Mouse (Mus musculus): ENCODE measurements around the gene Mrpl42.
A peak's percentile ranks its signal among the peaks of the same experiment; 100 is the strongest.
"Not testable (repeated sequence)": the region's sequence is repeated elsewhere in the genome, so short reads cannot be mapped to it uniquely, and the experiment has no call there.

The Mrpl42 gene

GRCm38 (mm10) chr10:95501463-95502081 lies at the start of gene Mrpl42:
Gene Mrpl42 (minus strand): TSS chr10:95501940.
- DNase-seq (ENCODE audit: low read depth), result peak; percentile 86

- peak; percentile 75 for DNase-seq (ENCODE audit: low read depth)
These were observed 48.8 kb upstream of the Mrpl42 start for GRCm38 (mm10) chr10:95550506-95550905.

GRCm38 (mm10) chr10:95549080-95549479 lies 47.3 kb upstream of the Mrpl42 start:
- not testable (repeated sequence) for DNase-seq (ENCODE audit: low read depth)

- DNase-seq (ENCODE audit: low read depth), result no peak
These were observed 46.5 kb upstream of the Mrpl42 start for GRCm38 (mm10) chr10:95548154-95548826.

- no peak for DNase-seq (ENCODE audit: low read depth)
These were observed 44.4 kb upstream of the Mrpl42 start for GRCm38 (mm10) chr10:95546178-95546577.

GRCm38 (mm10) chr10:95545051-95545450 lies 43.3 kb upstream of the Mrpl42 start:
- no peak for DNase-seq (ENCODE audit: low read depth)

GRCm38 (mm10) chr10:95544651-95545050 lies 42.9 kb upstream of the Mrpl42 start:
- DNase-seq (ENCODE audit: low read depth), result no peak

- no peak for DNase-seq (ENCODE audit: low read depth)
These were observed 42.3 kb upstream of the Mrpl42 start for GRCm38 (mm10) chr10:95544004-95544403.

GRCm38 (mm10) chr10:95543377-95543776 lies 41.6 kb upstream of the Mrpl42 start:
- DNase-seq (ENCODE audit: low read depth), result no peak

- DNase-seq (ENCODE audit: low read depth), result no peak
These were observed 41.2 kb upstream of the Mrpl42 start for GRCm38 (mm10) chr10:95542916-95543315.

- no peak for DNase-seq (ENCODE audit: low read depth)
These were observed 38.1 kb upstream of the Mrpl42 start for GRCm38 (mm10) chr10:95539841-95540240.

- DNase-seq (ENCODE audit: low read depth), result no peak
These were observed 37.5 kb upstream of the Mrpl42 start for GRCm38 (mm10) chr10:95539260-95539659.

GRCm38 (mm10) chr10:95536222-95536541 lies 34.4 kb upstream of the Mrpl42 start:
- DNase-seq (ENCODE audit: low read depth), result no peak

- no peak for DNase-seq (ENCODE audit: low read depth)
These were observed 33.9 kb upstream of the Mrpl42 start for GRCm38 (mm10) chr10:95535399-95536221.

GRCm38 (mm10) chr10:95533382-95533781 lies 31.6 kb upstream of the Mrpl42 start:
- DNase-seq (ENCODE audit: low read depth), result no peak

- DNase-seq (ENCODE audit: low read depth), result no peak
These were observed 31.2 kb upstream of the Mrpl42 start for GRCm38 (mm10) chr10:95532916-95533315.

GRCm38 (mm10) chr10:95530551-95531121 lies 28.9 kb upstream of the Mrpl42 start:
- no peak for DNase-seq (ENCODE audit: low read depth)

GRCm38 (mm10) chr10:95526495-95527122 lies 24.9 kb upstream of the Mrpl42 start:
- no peak for DNase-seq (ENCODE audit: low read depth)

- DNase-seq (ENCODE audit: low read depth), result no peak
These were observed 24.1 kb upstream of the Mrpl42 start for GRCm38 (mm10) chr10:95525871-95526270.

GRCm38 (mm10) chr10:95525037-95525675 lies 23.4 kb upstream of the Mrpl42 start:
- no peak for DNase-seq (ENCODE audit: low read depth)

GRCm38 (mm10) chr10:95517656-95518055 lies 15.9 kb upstream of the Mrpl42 start:
- no peak for DNase-seq (ENCODE audit: low read depth)
